Mouse (Mus musculus): ENCODE results near the gene Gm13762. TPM values are rescaled to one million over a fixed set of nuclear protein-coding genes. Genes with fewer than 3 reads are reported as not detected.

Gm13762 gene
- total RNA-seq (2023), result not detected in 4 replicates

GRCm38 (mm10) chr2:88980181-88980580 is at the start of gene Gm13762:
Gene Gm13762, minus strand, starts transcription at chr2:88980281.

GRCm38 (mm10) chr2:89018240-89018639 is 38.2 kb upstream of the Gm13762 start, which contains the start of gene Olfr1216:
Gene Olfr1216, minus strand, starts transcription at chr2:89018340.

GRCm38 (mm10) chr2:89006873-89007272 is 26.8 kb upstream of the Gm13762 start, which contains the start of gene Olfr1215:
Gene Olfr1215, minus strand, starts transcription at chr2:89006973.

GRCm38 (mm10) chr2:88992553-88992952 is 12.5 kb upstream of the Gm13762 start, which contains the start of gene Olfr1214:
Gene Olfr1214, minus strand, starts transcription at chr2:88992653.

GRCm38 (mm10) chr2:88953669-88954068 is 26.4 kb downstream of the Gm13762 start, which contains the start of gene Olfr1212:
Gene Olfr1212, plus strand, starts transcription at chr2:88953969.

GRCm38 (mm10) chr2:88938011-88938410 is 42.1 kb downstream of the Gm13762 start, which contains the start of gene Olfr1211:
Gene Olfr1211, minus strand, starts transcription at chr2:88938111.

Other genes starting within 250 kb of the Gm13762 start
- gene Olfr1197, start 247.9 kb downstream of the Gm13762 start, total RNA-seq (2023), result not detected in 4 replicates
- gene Olfr1198, start 228.9 kb downstream of the Gm13762 start, total RNA-seq (2023), result not detected in 4 replicates
- not detected in 4 replicates for gene Olfr1199, start 219.8 kb downstream of the Gm13762 start, total RNA-seq (2023)
- gene Olfr1200, start 209.8 kb downstream of the Gm13762 start, total RNA-seq (2023), result not detected in 4 replicates
- gene Olfr1201, start 187.2 kb downstream of the Gm13762 start, total RNA-seq (2023), result not detected in 4 replicates
- not detected in 4 replicates for gene Olfr1202, start 165.8 kb downstream of the Gm13762 start, total RNA-seq (2023)
- gene Olfr1205, start 150.5 kb downstream of the Gm13762 start, total RNA-seq (2023), result not detected in 4 replicates
- gene Olfr1204, start 131.0 kb downstream of the Gm13762 start, total RNA-seq (2023), result not detected in 4 replicates
- gene Olfr1206, start 117.0 kb downstream of the Gm13762 start, total RNA-seq (2023), result not detected in 4 replicates
- gene Olfr1208, start 78.0 kb downstream of the Gm13762 start, total RNA-seq (2023), result not detected in 4 replicates
- gene Olfr1209, start 65.1 kb downstream of the Gm13762 start, total RNA-seq (2023), result not detected in 4 replicates
- gene Olfr1211, start 42.2 kb downstream of the Gm13762 start, total RNA-seq (2023), result not detected in 4 replicates
- gene Olfr1212, start 26.3 kb downstream of the Gm13762 start, total RNA-seq (2023), result not detected in 4 replicates
- not detected in 4 replicates for gene Olfr1214, start 12.4 kb upstream of the Gm13762 start, total RNA-seq (2023)
- not detected in 4 replicates for gene Olfr1215, start 26.7 kb upstream of the Gm13762 start, total RNA-seq (2023)
- gene Olfr1216, start 38.1 kb upstream of the Gm13762 start, total RNA-seq (2023), result not detected in 4 replicates
- gene Olfr1217, start 51.8 kb upstream of the Gm13762 start, total RNA-seq (2023), result not detected in 4 replicates
- not detected in 4 replicates for gene Olfr1218, start 80.9 kb upstream of the Gm13762 start, total RNA-seq (2023)
- gene Olfr1219, start 103.2 kb upstream of the Gm13762 start, total RNA-seq (2023), result not detected in 4 replicates
- not detected in 4 replicates for gene Olfr1220, start 126.6 kb upstream of the Gm13762 start, total RNA-seq (2023)
- not detected in 4 replicates for gene Olfr1221, start 137.0 kb upstream of the Gm13762 start, total RNA-seq (2023)
- gene Olfr1222, start 152.8 kb upstream of the Gm13762 start, total RNA-seq (2023), result not detected in 4 replicates
- gene Olfr1223, start 171.3 kb upstream of the Gm13762 start, total RNA-seq (2023), result not detected in 4 replicates
- not detected in 4 replicates for gene Olfr1224-ps1, start 183.8 kb upstream of the Gm13762 start, total RNA-seq (2023)
- gene Olfr1225, start 194.4 kb upstream of the Gm13762 start, total RNA-seq (2023), result not detected in 4 replicates
- gene Olfr1226, start 219.8 kb upstream of the Gm13762 start, total RNA-seq (2023), result not detected in 4 replicates